Mouse (Mus musculus): ENCODE measurements around the gene Acsl6. TPM values are rescaled to one million over a fixed set of nuclear protein-coding genes. Genes with fewer than 3 reads are reported as not detected.

The Acsl6 gene
- polyA plus RNA-seq, 1 experiment from 2014 or later = 30.8 TPM

DNA sequence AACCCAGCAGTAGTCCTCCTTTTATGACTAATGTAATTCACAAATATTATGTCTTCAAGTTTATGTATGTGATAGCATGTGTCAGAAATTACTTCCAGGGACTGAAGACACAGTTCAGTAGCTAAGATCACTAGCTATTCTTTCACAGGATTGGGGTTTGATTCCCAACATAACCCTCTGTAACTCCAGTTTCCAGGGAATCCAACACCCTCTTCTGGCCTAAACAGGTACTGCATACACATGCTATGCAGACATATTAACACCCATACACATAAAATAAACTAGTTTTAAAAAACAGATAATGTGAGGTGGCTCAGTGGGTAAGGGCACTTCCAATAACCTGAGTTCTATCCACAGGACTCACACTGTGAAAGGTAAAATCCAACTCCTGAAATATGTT, 107.0 kb downstream of the Acsl6 start:
- H3K9me3 ChIP-seq = no peaks in the 10 kb centered on the region
- no peaks in the 10 kb centered on the region for H3K4me1 ChIP-seq
- no peak overlapping the region for H3K9ac ChIP-seq
- no peak overlapping the region for H3K4me3 ChIP-seq
- H3K27ac ChIP-seq = no peak overlapping the region
- no peaks in the 10 kb centered on the region for H3K27me3 ChIP-seq (replicated peaks)
- ATAC-seq (ENCODE audit: low FRiP score, low read depth) = no peak
- no peak overlapping the region for H3K4me2 ChIP-seq (replicated peaks)
- H3K36me3 ChIP-seq = no peaks in the 10 kb centered on the region

DNA sequence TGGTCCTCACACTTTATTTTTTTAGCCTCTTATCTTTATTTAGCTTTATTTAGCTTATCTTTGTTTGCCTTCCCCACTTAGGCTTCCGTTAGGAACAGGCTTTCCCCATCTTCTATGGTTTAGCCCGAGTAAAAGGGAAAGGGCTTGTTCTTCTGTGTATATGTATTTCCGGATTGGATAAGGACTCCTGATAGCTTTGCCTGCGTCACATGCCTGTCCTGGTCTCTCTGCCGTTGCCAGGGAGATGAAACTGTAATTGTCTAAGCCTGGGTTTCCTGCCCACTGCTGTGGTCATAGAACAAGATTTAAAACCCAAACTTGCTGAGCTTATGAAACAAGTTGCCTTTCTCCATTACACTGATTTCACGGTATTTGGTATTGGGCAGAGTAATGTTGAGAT, 109.4 kb downstream of the Acsl6 start:
- Histone ChIP-seq H3K4me2 (replicated peaks) (no peak overlapping the region), H3K36me3 (no peaks in the 10 kb centered on the region), H3K27me3 (replicated peaks) (no peaks in the 10 kb centered on the region), H3K9me3 (no peaks in the 10 kb centered on the region), H3K27ac (no peak overlapping the region), H3K4me1 (no peaks in the 10 kb centered on the region), H3K9ac (no peak overlapping the region), H3K4me3 (no peak overlapping the region)
- ATAC-seq (ENCODE audit: low FRiP score, low read depth) = no peak
- 49% methylated on average over 6 of the region's 6 CpGs for WGBS

Other genes with a start within 250 kb of the Acsl6 start
- gene Pdlim4, start 234.8 kb upstream of the Acsl6 start, polyA plus RNA-seq (2016; fragmentation: Nextera tagmentation; extraction: Ambion mirVana) = 46.1 and 51.4 TPM in 2 replicates
- 15.2 and 17.3 TPM in 2 replicates for gene P4ha2, start 203.7 kb upstream of the Acsl6 start, polyA plus RNA-seq (2016; fragmentation: Nextera tagmentation; extraction: Ambion mirVana)
- not detected in 2 replicates for gene Csf2, start 54.1 kb upstream of the Acsl6 start, polyA plus RNA-seq (2016; fragmentation: Nextera tagmentation; extraction: Ambion mirVana)
- not detected in 2 replicates for gene Il3, start 36.5 kb upstream of the Acsl6 start, polyA plus RNA-seq (2016; fragmentation: Nextera tagmentation; extraction: Ambion mirVana)
- not detected in 2 replicates for gene Meikin, start 66.9 kb downstream of the Acsl6 start, polyA plus RNA-seq (2016; fragmentation: Nextera tagmentation; extraction: Ambion mirVana)
- 11.0 and 11.6 TPM in 2 replicates for gene Fnip1, start 134.4 kb downstream of the Acsl6 start, polyA plus RNA-seq (2016; fragmentation: Nextera tagmentation; extraction: Ambion mirVana)
- 41.0 and 43.7 TPM in 2 replicates for gene Rapgef6, start 219.0 kb downstream of the Acsl6 start, polyA plus RNA-seq (2016; fragmentation: Nextera tagmentation; extraction: Ambion mirVana)